Comparison of ENCODE assay signal across 28 mouse cellular contexts in genomic region chr12:74881344-74881743, GRCm38 (mm10).
"Had no signal": no experiment of that assay in that cellular context is flagged by ENCODE, and none has a peak within 500 bp of the region (broad histone marks: within the 10 kb centered on the region; RNA-seq: fewer than 3 reads in every experiment).

No protein-coding gene starts in this region.

- ATAC-seq: forebrain, embryonic 13.5 days; forebrain, embryonic 14.5 days; forebrain, embryonic 15.5 days; forebrain, embryonic 16.5 days; forebrain, postnatal 0 days had no signal

- DNase-seq: cerebellum, adult 2 months; cerebellum, adult 8-10 months; cerebellum, adult 9-10 months; cerebellum, adult 9-11 months; cerebellum, postnatal 10 days; cerebellum, postnatal 14 days; cerebellum, postnatal 25 days; cerebellum, postnatal 36 days; embryo, embryonic 11 days; forebrain, postnatal 0 days; gastrocnemius, adult 2 months; gastrocnemius, postnatal 10 days; gastrocnemius, postnatal 14 days; gastrocnemius, postnatal 25 days; gastrocnemius, postnatal 36 days; heart, adult 2 months had no signal

- H3K9ac ChIP-seq: embryonic facial prominence, embryonic 12.5 days; embryonic facial prominence, embryonic 13.5 days; embryonic facial prominence, embryonic 15.5 days; forebrain, embryonic 12.5 days; forebrain, embryonic 13.5 days; forebrain, embryonic 15.5 days; forebrain, postnatal 0 days had no signal

- H3K27ac ChIP-seq: embryonic facial prominence, embryonic 10.5 days; embryonic facial prominence, embryonic 12.5 days; embryonic facial prominence, embryonic 13.5 days; embryonic facial prominence, embryonic 15.5 days; forebrain, embryonic 10.5 days; forebrain, embryonic 12.5 days; forebrain, embryonic 13.5 days; forebrain, embryonic 15.5 days; gastrocnemius, adult 2 months; heart, adult 2 months; heart, embryonic 10.5 days had no signal

- H3K4me3 ChIP-seq: embryonic facial prominence, embryonic 10.5 days; embryonic facial prominence, embryonic 12.5 days; embryonic facial prominence, embryonic 13.5 days; embryonic facial prominence, embryonic 15.5 days; erythroblast, embryonic 14.5 days; forebrain, embryonic 10.5 days; forebrain, embryonic 12.5 days; forebrain, embryonic 13.5 days; forebrain, embryonic 15.5 days; gastrocnemius, adult 2 months; heart, adult 2 months; heart, embryonic 10.5 days had no signal

- H3K4me1 ChIP-seq: embryonic facial prominence, embryonic 10.5 days; embryonic facial prominence, embryonic 12.5 days; embryonic facial prominence, embryonic 13.5 days; embryonic facial prominence, embryonic 15.5 days; forebrain, embryonic 10.5 days; forebrain, embryonic 12.5 days; forebrain, embryonic 13.5 days; forebrain, embryonic 15.5 days; heart, embryonic 10.5 days had no signal

- H3K27me3 ChIP-seq: embryonic facial prominence, embryonic 12.5 days; embryonic facial prominence, embryonic 13.5 days; embryonic facial prominence, embryonic 15.5 days; forebrain, embryonic 12.5 days; forebrain, embryonic 13.5 days; forebrain, embryonic 15.5 days had no signal

- H3K9me3 ChIP-seq: embryonic facial prominence, embryonic 10.5 days; embryonic facial prominence, embryonic 12.5 days; embryonic facial prominence, embryonic 13.5 days; embryonic facial prominence, embryonic 15.5 days; forebrain, embryonic 10.5 days; forebrain, embryonic 12.5 days; forebrain, embryonic 13.5 days; forebrain, embryonic 15.5 days; heart, embryonic 10.5 days had no signal

- H3K36me3 ChIP-seq: embryonic facial prominence, embryonic 10.5 days; embryonic facial prominence, embryonic 12.5 days; embryonic facial prominence, embryonic 13.5 days; embryonic facial prominence, embryonic 15.5 days; forebrain, embryonic 10.5 days; forebrain, embryonic 12.5 days; forebrain, embryonic 15.5 days; heart, embryonic 10.5 days had no signal

- H3K4me2 ChIP-seq: embryonic facial prominence, embryonic 12.5 days; embryonic facial prominence, embryonic 13.5 days; embryonic facial prominence, embryonic 15.5 days; forebrain, embryonic 12.5 days; forebrain, embryonic 13.5 days; forebrain, embryonic 15.5 days had no signal
